Mouse (Mus musculus) myocyte (in vitro differentiated cells): ENCODE measurements around the gene Tgm1.
"Not testable (repeated sequence)": the region's sequence is repeated elsewhere in the genome, so short reads cannot be mapped to it uniquely, and the experiment has no call there.

Experiments used
- CEBPB ChIP-seq: IDR thresholded peaks from 2 replicates; pipeline ENCODE4 v1.6.1; 2011; ENCODE audit warnings: mild to moderate bottlenecking, moderate library complexity; ENCODE audit not compliant: poor library complexity, insufficient read depth, severe bottlenecking
- E2F4 ChIP-seq: IDR thresholded peaks from one replicate; pipeline ENCODE4 v1.6.1; 2011; ENCODE audit warnings: mild to moderate bottlenecking, control low read depth, moderate library complexity; ENCODE audit not compliant: insufficient read depth
- MAX ChIP-seq: IDR thresholded peaks from one replicate; pipeline ENCODE4 v1.6.1; 2011; ENCODE audit warnings: low read depth, mild to moderate bottlenecking, control low read depth
- MYOD1 ChIP-seq, 3 experiments: IDR thresholded peaks; one replicate each; pipeline ENCODE4 v1.6.1; 2011; ENCODE audit warnings: control low read depth in 2 of 3, low read depth in 2 of 3, mild to moderate bottlenecking in 2 of 3, moderate library complexity in 1 of 3; ENCODE audit not compliant: insufficient read length in 2 of 3, control insufficient read depth in 1 of 3
- MYOG ChIP-seq, 3 experiments: IDR thresholded peaks; one replicate each; pipeline ENCODE4 v1.6.1; 2011; ENCODE audit warnings: control low read depth in 2 of 3, low read depth in 2 of 3, mild to moderate bottlenecking in 2 of 3; ENCODE audit not compliant: insufficient read length in 2 of 3, control insufficient read depth in 1 of 3, insufficient read depth in 1 of 3
- POLR2A ChIP-seq: IDR thresholded peaks from one replicate; pipeline ENCODE4 v1.6.1; 2011; ENCODE audit warnings: low read depth, mild to moderate bottlenecking, control low read depth, moderate library complexity; ENCODE audit not compliant: insufficient read length
- POLR2AphosphoS2 ChIP-seq: IDR thresholded peaks from one replicate; pipeline ENCODE4 v1.6.1; 2011; ENCODE audit warnings: low read depth, control low read depth; ENCODE audit not compliant: insufficient read length
- REST ChIP-seq: IDR thresholded peaks from one replicate; pipeline ENCODE4 v1.6.1; 2011; ENCODE audit warnings: mild to moderate bottlenecking, control low read depth, moderate library complexity; ENCODE audit not compliant: insufficient read depth, insufficient read length
- SRF ChIP-seq: IDR thresholded peaks from one replicate; pipeline ENCODE4 v1.6.1; 2011; ENCODE audit warnings: low read depth; ENCODE audit not compliant: control insufficient read depth, insufficient read length
- TCF12 ChIP-seq: IDR thresholded peaks from one replicate; pipeline ENCODE4 v1.6.1; 2011; ENCODE audit warnings: mild to moderate bottlenecking, control low read depth; ENCODE audit not compliant: poor library complexity, insufficient read depth, severe bottlenecking
- USF1 ChIP-seq: IDR thresholded peaks from one replicate; pipeline ENCODE4 v1.6.1; 2011; ENCODE audit warnings: low read depth, mild to moderate bottlenecking, control low read depth, moderate library complexity

DNA sequence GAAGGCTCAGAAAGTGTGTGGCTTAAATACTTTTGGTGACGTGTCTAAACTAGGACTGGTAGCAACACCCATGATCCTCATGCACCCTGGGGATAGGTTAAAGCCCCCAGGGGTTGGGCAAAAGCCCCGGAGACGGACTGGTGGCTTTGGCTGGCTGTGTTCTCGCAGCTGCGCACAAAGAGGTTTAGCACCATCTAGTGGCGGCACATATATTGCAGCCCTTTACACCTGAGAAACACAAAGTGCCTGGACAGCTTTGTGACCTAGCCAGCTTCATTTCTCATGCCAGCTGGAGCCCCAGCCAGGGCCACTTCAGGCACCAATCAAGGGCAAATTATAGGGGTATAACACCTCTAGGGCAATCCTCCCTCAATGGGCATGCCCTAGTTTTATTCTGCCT is 46.4 kb upstream of the Tgm1 start:
- not testable (repeated sequence) for TF ChIP-seq POLR2A; SRF; CEBPB; MYOD1 (IDR thresholded peaks at IDR 0.05; ENCODE audit: control insufficient read depth in 1 of 3, insufficient read length in 2 of 3, low read depth in 2 of 3); E2F4; POLR2AphosphoS2; MAX; USF1; TCF12; MYOG (IDR thresholded peaks at IDR 0.05; ENCODE audit: control insufficient read depth in 1 of 3, insufficient read depth in 1 of 3, insufficient read length in 2 of 3, low read depth in 2 of 3); REST
